Mouse (Mus musculus): ENCODE measurements around the gene Slc7a5.

Gene Slc7a5

DNA sequence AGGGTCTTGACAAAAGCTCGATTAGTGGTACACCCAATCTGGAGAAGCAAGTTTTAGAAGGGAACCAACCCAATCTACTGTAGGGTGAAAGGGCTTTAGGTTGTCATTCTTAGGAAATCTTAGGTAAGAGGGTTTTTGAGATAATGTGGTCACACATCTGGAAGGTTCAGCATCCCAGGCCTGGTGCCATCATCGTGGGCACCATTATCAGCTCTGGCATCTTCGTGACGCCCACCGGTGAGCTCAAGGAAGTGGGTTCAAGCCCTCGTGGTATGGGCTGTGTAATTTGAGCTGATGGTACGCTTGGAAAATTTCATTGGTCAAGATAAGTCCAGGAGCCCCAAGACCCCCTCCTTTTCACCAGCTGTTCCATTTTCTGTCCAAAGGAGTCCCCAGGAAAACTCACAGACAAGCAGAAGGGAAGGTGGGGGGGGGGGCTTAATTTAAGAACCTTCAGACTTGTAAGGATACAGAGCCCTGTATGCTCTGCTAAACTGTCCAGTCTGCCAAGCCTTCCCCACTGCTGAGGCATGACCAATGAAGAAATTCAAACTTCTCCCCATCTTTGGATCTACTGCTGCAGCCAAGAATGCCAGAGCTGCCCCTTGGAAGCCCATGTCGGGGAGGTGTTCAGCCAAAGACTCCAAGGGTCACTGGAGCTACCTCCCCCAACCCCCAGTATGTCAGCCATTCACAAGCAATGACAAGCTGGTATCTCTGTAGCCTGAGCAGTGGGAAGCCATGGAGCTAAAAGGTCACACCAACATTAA is 1.1 kb upstream of the Slc7a5 start:
- DNase-seq (ENCODE audit: low spot score) = no peak

DNA sequence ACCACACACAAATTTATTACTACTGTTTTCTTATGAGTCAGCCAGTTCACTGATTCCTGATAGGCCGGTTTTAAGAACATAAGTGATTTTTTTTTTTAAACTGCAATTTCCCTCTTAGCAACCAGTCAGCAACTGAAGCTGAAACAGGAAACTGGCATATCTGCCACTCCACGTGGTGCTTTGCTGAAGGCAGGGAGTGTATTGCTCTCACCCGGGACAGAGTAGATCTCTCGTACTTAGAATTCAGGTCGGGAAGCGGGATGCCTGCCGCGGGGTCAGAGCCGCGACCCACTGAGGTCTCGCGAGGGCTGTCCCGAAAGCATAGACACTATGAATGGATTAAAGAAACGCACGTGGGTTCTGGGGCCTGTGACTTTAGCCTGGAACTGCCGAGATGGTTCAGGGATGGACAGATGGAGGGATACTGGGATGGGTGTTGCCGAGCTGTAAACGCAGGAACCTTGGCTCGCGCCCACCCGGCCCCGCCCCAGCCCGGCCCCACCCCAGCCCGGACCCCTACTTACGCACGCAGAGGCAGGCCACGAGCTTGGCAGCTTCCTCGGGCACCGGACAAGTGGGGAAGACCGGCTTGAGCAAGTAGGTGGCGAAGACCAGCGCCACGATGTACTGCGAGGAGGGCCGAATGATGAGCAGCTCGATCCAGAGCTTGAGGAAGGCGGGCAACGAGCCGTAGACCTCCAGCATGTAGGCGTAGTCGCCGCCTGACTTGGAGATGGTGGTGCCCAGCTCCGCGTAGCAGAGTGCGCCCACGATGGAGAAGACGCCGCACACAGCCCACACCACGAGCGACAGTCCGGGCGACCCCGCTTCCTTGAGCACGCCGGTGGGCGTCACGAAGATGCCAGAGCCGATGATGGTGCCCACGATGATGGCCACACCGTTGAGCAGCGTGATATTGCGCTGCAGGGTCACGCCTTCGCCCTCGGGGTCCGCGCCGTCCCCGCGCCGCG is 667 bp downstream of the Slc7a5 start:
- no peak for DNase-seq (ENCODE audit: low spot score)

DNA sequence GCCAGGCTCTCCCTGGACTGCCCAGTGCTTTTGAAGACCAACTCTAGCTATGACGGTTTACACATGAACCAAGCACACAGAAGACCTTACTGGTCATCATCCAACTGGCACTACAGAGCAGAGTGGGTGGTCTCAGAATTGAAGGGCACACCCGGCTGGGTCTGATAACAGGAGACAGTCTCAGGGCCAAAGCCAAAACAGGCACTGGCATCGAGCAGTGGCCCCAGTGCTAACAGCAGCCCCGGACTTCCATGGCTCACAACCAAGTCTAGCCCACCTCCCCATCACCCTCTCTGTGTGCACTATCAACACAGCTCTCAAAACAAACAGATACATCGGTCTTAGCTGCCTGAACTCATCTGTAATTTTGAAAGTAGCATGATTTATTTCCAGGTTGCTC is 1.6 kb downstream of the Slc7a5 start:
- no peak for DNase-seq (ENCODE audit: low spot score)

DNA sequence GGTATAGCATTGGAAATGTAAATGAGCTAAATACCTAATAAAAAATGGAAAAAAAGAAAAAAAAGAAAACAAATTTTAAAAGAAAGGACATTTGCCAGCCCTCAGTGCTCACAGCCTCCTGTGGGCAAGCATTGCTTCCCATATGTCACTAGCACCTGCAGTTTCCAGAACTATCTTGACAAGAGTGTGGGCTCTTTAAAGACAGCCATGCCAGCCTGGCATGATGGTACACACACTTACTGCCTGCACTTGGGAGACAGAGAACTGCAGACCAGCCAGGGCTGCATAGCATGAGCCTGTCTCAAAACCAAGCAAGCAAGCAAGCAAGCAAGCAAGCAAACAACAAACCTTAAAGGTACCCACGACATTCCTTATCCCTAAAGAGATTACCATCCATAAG is 2.1 kb downstream of the Slc7a5 start:
- no peak for DNase-seq (ENCODE audit: low spot score)

- no peak for DNase-seq (ENCODE audit: low spot score)
Observed at GRCm38 (mm10) chr8:121904999-121905398, 2.5 kb downstream of the Slc7a5 start.

- no peak for DNase-seq (ENCODE audit: low spot score)
Observed at GRCm38 (mm10) chr8:121903977-121904376, 3.5 kb downstream of the Slc7a5 start.

DNA sequence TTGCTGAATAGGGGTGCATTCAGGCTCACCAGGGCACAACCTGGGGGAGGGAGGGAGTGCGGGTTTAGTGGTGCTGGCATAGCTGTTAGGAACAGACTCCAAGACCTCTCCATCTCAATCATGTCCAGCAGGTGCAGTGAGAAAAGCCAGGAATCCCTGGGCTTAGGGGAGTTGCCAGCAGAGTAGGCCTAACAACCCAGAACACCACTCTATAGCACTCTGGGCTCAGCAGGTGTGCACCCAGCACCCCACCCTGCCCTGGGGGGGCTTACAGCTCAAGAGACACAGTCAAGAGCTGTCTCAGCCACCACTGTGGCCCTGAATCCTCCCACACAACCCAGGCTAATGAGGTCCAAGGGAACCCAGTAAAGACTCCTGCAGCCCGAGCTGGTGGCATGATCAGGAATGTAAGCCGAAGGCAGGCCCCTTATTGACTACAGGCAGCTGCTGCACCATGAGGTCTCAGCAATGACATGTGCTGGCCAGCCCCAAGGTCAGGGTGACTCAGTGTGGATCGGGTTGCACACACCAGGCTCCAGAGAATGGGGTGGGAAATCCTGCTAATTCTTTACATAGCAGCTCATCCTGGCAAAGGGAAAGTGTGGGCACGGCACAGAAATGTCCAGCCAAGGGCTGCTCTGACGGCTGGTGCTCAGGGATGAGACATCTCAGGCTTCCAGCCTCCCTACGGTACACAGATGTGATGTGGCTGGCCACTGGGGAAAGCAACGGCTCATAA is 5.8 kb downstream of the Slc7a5 start:
- no peak for DNase-seq (ENCODE audit: low spot score)

DNA sequence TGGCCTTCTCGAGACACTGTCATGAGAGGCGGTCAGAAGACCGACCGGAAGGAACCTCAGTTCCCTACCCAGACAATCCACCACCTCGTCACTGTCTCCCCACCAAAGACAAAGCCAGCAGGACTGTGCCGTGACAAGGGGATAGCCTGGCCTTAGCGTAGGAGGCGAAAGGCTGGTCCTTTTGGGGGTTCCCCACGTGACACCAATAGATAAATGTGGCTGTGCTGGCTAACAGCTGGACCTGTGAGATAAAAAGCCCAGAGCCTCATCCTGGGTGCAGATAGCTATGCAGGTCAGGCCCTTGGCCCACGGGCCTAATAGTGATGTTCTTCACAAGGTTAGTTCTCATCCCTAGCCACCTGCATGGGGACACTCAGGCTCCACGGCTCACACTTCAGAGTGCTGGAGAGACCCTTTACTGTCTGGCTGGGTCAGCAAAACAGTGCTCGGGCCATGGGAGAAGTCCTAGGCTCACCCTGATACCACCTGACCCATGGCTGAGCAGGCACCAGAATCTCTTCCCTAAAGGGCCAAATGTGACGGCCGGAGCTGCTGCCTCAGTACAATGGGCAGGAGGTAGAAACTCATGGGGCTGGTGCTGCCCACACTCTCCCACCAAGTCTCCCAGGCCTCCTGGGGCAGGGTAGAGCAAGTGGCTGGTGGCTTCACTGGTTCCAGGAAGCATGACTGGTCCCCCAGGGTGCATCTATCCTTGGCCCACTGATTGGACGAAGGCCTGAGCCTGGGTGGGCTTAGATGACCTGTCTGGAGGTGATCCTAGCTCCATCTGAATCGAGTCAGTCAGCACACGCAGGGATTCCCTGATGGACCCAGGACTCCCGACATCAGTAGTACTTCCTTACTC is 8.1 kb downstream of the Slc7a5 start:
- DNase-seq (ENCODE audit: low spot score) = no peak

DNA sequence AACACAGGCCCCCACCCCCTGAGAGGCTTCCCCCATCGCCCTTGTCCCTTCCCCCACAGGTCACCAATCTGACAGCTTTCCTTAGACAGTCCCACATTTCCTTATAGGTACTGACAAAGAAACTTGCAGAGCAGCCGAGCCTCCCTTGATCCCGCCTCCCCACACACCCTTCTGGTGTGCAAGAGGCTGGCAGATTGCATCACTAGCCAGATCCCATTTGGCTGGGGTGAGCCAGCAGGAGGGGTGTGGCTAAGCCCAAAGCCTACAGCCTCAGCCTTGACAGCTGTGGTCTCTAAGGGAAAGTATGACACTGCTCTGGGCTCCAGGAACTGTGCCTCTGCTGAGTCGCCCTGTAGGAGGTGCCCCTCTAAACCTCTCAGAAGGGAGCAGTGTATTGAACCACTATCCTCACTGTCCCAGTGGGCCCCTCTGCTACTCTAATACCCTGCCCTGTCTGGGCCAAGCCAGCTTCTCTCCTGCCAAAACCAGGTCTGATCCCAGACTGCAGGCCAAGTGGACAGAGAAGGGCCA is 9.0 kb downstream of the Slc7a5 start:
- DNase-seq (ENCODE audit: low spot score) = no peak

- DNase-seq (ENCODE audit: low spot score) = no peak
Observed at GRCm38 (mm10) chr8:121897871-121898381, 9.6 kb downstream of the Slc7a5 start.

DNA sequence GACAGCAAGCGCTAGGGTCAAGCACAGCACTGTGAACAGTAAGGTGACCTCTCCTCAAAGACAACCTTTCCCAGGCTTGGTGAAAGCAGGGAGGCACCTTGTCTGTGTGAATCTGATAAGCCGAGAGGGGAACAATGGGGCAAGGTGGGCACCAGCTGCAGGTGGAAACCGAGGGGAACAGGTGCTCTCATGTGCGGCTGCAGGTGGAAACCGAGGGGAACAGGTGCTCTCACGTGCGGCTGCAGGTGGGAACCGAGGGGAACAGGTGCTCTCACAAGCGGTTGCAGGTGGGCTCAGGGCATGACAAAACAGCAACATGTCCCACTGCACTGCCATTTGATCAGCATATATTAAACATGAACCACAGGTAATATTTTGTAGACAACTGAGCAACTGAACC is 10.3 kb downstream of the Slc7a5 start:
- no peak for DNase-seq (ENCODE audit: low spot score)

GRCm38 (mm10) chr8:121896476-121897145 is 10.9 kb downstream of the Slc7a5 start:
- no peak for DNase-seq (ENCODE audit: low spot score)

GRCm38 (mm10) chr8:121895910-121896309 is 11.6 kb downstream of the Slc7a5 start:
- DNase-seq (ENCODE audit: low spot score) = no peak

DNA sequence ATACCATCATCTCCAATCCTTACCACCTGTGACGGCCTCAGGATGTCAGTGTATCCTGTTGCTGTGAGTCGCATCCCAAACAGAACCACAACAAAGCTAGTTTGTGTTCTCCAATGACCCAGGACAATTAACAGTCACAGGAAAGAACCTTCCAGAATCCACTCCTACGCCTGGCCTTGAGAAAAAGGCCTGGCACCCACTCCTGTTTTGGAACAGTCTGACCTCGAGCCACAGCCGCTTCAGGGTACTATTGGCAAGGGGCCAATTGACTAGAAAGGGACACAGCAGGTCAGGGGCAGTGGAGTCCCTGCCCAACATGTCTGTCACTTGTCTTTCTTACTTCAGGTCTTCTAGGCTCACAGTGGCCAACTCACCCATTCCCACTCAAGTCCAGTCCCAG is 14.6 kb downstream of the Slc7a5 start:
- DNase-seq (ENCODE audit: low spot score) = no peak

DNA sequence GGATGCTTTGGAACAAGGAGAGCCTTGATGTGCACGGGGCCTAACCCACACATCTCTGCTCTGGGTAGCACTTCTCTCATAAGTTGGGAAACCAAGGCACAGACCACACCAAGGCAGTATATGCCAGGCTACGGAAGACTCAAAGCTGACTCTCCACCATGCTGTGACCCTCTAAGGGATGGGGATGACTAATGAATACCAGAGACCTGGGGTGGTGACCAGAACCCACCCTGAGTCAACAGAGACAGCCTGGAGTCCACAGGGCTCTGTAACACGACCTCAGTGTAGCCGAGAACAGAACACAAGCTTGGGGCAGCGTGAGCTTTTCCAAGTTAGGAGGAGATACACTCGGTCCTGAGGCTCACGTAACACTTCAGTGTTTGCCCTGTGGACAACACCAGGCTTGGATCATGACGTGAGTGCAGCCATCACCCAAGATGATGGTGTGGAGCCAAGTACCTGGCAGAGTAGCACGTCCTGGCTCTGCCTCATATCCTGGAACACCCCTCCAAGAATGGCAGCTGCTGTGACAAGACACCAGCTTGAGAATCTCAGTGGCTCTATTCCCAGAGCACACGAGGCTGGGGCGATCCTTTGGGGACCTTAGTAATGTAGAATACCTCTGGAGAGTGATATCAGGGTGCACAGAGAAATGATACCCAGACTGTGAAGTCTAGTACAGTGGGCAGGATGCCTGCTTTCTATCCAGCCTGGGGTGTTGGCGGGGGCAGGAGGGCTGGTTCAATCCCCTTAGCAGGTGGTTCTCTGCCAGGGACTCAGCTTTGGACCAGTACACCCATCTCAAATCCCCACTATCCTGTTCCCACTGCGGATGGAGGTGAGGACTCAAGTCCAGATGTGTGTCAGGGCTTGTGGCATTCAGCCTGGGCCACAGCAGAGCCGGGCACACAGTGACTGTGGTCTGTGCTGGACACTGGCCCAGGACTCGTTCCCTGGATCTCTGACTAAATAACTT is 17.4 kb downstream of the Slc7a5 start:
- no peak for DNase-seq (ENCODE audit: low spot score)

DNA sequence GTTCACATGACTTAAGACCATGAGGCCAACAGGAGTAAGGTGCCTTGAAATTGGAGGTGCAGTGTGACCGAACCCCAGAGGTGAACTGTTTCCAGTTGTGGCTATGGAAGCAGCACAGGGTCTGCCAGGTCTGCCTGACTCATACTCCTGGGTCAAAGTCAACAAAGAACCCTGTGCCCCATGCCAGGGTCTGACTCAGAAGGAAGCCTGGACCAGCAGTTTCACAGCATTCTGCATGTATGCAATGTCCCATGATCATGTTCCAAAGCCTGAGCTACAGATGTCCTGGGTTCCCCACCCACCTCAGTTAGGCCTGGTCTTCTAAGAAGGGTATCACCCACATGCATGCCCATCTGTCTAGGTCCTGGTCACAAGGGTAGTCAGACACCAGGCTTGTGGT is 18.2 kb downstream of the Slc7a5 start:
- no peak for DNase-seq (ENCODE audit: low spot score)

- no peak for DNase-seq (ENCODE audit: low spot score)
Observed at GRCm38 (mm10) chr8:121887547-121887946, 19.9 kb downstream of the Slc7a5 start.

DNA sequence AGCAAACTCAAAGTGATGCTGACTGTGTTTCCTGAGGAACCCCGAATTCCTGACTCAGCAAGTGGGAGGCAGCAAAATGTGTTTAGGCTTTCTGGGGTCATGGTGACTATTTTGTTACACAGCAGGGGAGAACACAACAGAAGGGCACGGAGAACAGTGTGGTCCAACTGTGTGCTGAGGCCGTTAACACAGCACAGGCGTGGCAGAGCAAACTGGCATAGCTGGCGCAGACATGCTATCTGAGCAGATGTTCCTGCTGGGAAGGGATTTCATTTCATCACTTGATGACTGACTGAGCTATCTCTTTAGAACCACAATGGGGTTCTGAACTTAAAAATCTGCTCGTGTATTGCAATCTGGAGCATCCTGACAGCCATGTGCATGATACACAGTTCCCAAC is 22.1 kb downstream of the Slc7a5 start:
- no peak for DNase-seq (ENCODE audit: low spot score)

DNA sequence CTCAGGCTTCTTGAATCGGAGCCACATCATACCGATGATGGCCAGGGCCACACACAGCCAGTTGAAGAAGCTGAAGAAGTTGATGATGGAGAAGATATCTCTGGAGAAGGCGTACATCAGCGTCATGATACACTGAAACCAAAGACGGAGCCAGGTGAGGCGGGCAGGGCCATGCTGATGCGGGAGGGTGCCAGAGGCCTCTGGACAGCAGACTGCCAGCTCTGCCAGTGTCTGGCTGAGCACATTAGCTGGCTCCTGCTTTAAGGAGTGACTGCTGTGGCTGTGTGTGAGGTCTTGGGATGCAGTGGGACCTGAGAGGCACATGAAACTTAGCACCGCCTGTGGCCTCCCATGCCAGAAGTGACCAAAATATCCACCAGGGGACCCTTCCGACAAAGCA is 22.5 kb downstream of the Slc7a5 start:
- no peak for DNase-seq (ENCODE audit: low spot score)

Measured in ovary, postnatal 10 days (tissue).